Mouse (Mus musculus) B cell, adult (primary cell): ENCODE measurements around the gene Htr6. TPM values are rescaled to one million over a fixed set of nuclear protein-coding genes. Genes with fewer than 3 reads are reported as not detected.

Experiments
- total RNA-seq: library from RNA; stranded (reverse); gene quantifications from 4 replicates; pipeline ENCODE4 v1.2.4, GENCODE M21; 2023; ENCODE audit not compliant: inconsistent age

Gene Htr6
- total RNA-seq: not detected in 4 replicates

DNA sequence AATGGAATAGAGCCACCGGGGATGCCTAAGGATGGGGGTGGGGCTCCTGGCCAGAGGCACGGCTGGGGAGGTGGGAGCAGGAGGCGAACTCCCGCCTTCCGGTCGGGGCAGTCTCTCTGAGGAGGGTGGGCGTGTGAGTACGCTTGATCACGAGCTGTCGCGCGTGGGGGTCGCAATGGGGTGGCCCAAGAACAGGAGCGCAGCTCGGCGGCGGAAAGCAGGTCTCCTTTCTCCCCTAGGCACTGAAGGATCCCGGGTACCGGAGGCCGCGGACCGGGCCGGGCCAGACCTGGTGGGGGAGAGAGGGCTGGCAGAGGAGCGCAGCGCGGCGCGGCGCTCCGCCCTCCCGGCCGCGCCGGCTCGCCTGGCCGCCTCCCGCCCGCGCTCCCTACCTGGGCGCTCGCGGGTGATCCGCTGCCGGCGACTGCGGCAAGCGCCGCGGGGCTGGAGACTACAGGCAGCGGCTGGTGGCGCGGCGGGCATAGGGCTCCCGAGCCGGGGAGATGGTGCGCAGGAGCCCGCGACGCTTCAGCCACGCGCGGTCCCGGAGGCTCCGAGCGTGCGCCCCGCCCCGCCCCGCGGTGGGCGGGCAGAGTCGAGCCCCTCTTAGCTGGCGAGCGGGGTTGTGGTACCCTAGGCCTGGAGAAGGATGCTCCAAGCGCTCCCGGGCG is at the start of gene Htr6:
Gene Htr6, minus strand, starts transcription at position 530 of the 671 bp plus-strand sequence.

DNA sequence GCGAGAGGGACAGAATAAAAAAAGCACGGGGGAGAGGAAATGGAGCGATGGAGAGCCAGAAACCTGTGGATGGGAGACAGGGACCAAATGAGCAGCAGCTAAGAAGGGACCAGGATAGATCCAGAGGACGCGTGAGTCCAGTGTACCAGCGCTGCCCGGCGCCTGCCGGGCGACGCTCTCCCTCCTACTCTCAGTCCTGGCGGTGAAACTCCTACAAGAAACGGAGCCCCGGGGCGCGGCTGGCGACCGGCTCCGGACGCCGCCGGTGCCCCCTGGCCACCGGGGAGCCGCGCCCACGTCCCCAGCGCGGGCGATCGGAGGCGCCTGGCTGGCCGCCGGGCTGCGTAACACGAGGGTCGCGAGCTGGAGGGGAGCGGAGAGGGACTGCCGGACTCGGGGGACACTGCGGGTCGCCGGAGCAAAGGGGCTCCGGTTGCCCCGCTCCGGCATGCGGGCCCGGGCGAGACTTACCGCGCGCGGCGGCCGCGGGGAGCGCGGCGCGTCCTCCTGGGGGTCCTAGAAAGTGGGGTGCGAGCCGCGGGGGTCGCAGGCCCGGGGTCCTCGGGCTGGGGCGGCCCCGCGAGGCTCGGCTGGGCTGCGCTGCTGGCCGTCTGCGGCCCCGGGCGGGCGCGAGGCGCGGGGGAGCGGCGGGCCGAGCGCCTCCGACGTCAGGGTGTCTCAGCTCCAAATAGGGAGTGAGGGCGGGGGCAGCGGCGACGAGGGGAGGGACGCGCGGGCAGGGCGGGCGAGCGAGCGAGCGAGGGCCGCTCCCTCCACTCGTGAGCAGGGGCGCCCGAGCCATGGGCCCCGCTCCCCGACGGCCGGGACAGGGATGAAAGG is 17.2 kb upstream of the Htr6 start, which contains the start of gene Nbl1:
Gene Nbl1, minus strand, starts transcription at position 638 of the 840 bp plus-strand sequence.

Other genes starting within 250 kb of the Htr6 start
- 0.57 TPM in 1 of 4 replicates, not detected in the others for gene Pla2g5, start 212.1 kb downstream of the Htr6 start, total RNA-seq
- gene Gm13030, start 201.6 kb downstream of the Htr6 start, total RNA-seq: not detected in 4 replicates
- not detected in 4 replicates for gene Pla2g2e, start 197.6 kb downstream of the Htr6 start, total RNA-seq
- 6.8 to 10.7 TPM (median 8.2 TPM) in 4 replicates for gene Otud3, start 161.6 kb downstream of the Htr6 start, total RNA-seq
- gene Rnf186, start 108.5 kb downstream of the Htr6 start, total RNA-seq: not detected in 4 replicates
- gene Tmco4, start 102.7 kb downstream of the Htr6 start, total RNA-seq: 33.6 to 40.4 TPM (median 35.9 TPM) in 4 replicates
- gene Nbl1, start 17.4 kb upstream of the Htr6 start, total RNA-seq: 0.57 to 1.2 TPM (median 0.70 TPM) in 4 replicates
- gene Minos1, start 55.5 kb upstream of the Htr6 start, total RNA-seq: 109 to 130 TPM (median 112 TPM) in 4 replicates
- gene Capzb, start 117.3 kb upstream of the Htr6 start, total RNA-seq: 415 to 482 TPM (median 452 TPM) in 4 replicates
- 28.6 to 30.6 TPM (median 29.7 TPM) in 4 replicates for gene Pqlc2, start 235.1 kb upstream of the Htr6 start, total RNA-seq
- 23.2 to 30.1 TPM (median 24.2 TPM) in 4 replicates for gene Akr7a5, start 235.2 kb upstream of the Htr6 start, total RNA-seq